Mouse (Mus musculus): ENCODE measurements around the gene Gm11115. TPM values are rescaled to one million over a fixed set of nuclear protein-coding genes. Genes with fewer than 3 reads are reported as not detected.

The Gm11115 gene
- polyA plus RNA-seq (2017; shearing (Covaris generic)), result not detected

GRCm38 (mm10) chr5:88153999-88154398, at the start of gene Gm11115:
Gm11115 (minus strand) TSS chr5:88154099.

GRCm38 (mm10) chr5:88111430-88111829, 42.5 kb downstream of the Gm11115 start, which contains the start of gene Gm11116:
Gm11116 (minus strand) TSS chr5:88111530.

Other genes with a start within 250 kb of the Gm11115 start
- gene Csn3, start 228.5 kb downstream of the Gm11115 start, polyA plus RNA-seq (2017; shearing (Covaris generic)), result not detected
- gene 2310003L06Rik, start 184.6 kb downstream of the Gm11115 start, polyA plus RNA-seq (2017; shearing (Covaris generic)), result 0.21 TPM
- not detected for gene Gm28434, start 184.6 kb downstream of the Gm11115 start, polyA plus RNA-seq (2017; shearing (Covaris generic))
- gene Cabs1, start 174.7 kb downstream of the Gm11115 start, polyA plus RNA-seq (2017; shearing (Covaris generic)), result not detected
- not detected for gene Smr3a, start 151.6 kb downstream of the Gm11115 start, polyA plus RNA-seq (2017; shearing (Covaris generic))
- not detected for gene Smr2, start 67.5 kb downstream of the Gm11115 start, polyA plus RNA-seq (2017; shearing (Covaris generic))
- gene Gm11116, start 42.6 kb downstream of the Gm11115 start, polyA plus RNA-seq (2017; shearing (Covaris generic)), result not detected
- not detected for gene Gm7714, start 114.8 kb upstream of the Gm11115 start, polyA plus RNA-seq (2017; shearing (Covaris generic))
- gene Prol1, start 163.2 kb upstream of the Gm11115 start, polyA plus RNA-seq (2017; shearing (Covaris generic)), result not detected
- gene Amtn, start 222.0 kb upstream of the Gm11115 start, polyA plus RNA-seq (2017; shearing (Covaris generic)), result not detected